Mouse (Mus musculus): ENCODE data around the gene Gapdh.
"Not testable (repeated sequence)": the region's sequence is repeated elsewhere in the genome, so short reads cannot be mapped to it uniquely, and the experiment has no call there.

Gene Gapdh

DNA sequence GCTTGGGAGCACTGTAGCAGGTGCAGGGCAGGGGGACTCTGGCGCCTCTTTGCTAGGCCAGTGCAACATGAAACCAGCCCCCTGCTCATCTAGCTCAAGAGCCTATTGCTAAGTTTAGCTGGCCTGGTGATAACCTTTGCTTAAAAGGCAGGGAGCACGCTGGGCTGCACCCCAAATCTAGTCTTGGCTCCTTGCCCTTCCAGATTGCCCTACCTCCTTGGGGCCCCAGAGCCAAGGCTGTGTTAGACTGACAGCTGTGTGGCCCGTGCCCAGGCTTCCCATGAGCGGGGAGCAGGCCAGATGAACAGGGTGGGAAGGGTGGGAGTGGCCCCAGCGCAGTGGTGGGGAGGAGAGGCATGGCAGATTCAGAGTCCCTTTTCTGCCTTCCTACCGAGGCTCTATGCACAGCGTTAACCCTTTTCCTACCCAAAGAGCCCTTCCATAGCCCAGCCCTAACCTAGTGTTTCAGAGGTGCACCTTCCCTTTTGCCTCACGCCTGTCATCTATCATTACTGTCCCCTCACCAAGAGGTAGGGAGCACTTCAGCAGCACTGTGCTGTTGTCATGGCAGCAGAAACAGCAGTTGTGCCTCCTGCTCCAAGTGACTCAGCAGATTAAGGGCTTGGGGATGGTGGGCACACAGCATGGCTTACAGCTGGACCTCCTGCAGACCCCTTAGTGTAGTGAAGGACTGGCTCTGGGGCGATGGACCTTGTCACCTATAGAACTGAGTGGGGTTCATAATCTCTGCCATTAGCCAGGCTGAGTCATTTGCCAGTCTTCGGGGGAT is 789 bp upstream of the Gapdh start:
- DNase-seq: peak in 1 of 2 experiments; percentile 26

DNA sequence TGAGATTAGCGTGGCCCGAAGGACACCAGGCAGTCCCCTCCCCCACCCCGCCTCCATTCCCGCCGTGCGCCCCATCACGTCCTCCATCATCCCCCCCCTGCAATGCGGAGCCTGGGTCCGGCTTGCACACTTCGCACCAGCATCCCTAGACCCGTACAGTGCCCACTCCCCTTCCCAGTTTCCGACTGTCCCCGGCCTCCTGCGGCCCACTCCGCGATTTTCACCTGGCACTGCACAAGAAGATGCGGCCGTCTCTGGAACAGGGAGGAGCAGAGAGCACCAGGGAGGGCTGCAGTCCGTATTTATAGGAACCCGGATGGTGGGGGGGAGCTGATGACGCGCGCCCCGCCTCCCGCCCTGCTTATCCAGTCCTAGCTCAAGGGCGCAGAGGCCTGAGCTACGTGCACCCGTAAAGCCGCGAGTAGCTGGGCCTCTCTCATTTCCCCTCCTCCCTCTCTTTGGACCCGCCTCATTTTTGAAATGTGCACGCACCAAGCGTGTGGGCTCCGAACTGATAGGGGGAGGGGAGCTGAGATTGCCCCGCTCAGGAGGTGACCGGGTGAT is 857 bp downstream of the Gapdh start:
- peak; percentile 97 to 98 for DNase-seq

DNA sequence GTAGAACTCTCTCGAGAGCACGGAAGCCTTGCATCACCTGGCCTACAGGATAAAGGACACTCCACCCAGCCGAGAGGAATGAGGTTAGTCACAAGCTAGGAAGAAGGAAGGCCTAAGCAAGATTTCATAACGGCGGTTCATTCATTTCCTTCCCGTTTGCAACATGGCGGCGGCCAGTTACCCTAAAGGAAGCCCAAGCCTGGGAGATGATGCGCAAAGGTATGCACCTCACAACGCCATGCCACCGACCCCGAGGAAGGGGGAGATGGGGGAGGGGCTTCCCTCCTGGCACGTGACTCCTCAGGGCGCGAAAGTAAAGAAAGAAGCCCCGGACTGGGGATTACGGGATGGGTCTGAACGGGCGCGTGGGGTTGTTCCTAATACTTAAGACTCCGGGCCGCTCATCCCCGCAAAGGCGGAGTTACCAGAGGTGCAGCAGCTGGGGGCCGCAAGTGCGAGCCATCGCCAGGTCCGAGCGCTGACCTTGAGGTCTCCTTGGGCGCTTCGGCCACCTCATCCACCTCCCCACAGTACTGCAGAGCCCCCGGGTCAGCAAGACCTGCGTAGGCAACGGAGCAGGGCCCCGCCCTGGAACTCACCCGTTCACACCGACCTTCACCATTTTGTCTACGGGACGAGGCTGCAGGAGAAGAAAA is 1.5 kb downstream of the Gapdh start:
- peak; percentile 73 to 74 for DNase-seq

DNA sequence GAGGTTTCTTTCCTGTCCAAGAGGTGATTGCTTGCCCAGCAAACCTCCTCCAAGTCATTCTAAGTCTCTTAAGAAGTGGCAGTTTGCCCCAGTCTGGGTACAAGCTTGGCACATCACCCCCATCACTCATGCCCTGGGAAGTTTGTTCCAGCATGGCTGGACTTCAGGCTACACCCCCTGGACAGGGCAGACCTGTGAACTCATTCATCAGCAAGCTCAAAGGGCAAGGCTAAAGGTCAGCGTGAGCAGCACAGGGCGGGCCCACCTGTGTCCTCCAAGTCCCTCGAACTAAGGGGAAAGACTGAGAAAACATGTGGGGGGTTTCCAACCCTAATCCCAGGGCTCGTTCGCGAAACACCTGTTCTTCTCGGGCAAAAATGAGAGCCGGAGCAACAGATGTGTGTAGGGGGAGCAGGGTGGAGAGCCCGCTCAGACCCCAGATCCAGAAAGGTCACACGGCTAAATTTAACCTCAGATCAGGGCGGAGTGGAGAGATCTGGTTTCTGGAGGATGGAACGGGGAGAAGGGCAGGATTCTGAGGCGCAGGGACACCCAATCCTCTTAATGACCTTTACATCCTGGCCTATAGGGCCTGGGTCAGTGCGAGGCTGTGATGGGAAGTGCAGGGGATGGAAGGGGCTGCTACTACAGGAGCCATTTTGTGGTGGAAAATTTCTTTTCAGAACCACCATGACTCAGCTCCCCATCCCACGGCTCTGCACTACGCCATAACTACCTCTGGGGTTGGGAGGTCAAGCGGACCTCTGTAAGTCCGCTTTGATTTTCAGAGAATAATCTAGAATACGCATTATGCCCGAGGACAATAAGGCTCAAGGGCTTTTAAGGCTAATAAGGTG is 2.2 kb downstream of the Gapdh start:
- DNase-seq: peak in 1 of 2 experiments; percentile 24

DNA sequence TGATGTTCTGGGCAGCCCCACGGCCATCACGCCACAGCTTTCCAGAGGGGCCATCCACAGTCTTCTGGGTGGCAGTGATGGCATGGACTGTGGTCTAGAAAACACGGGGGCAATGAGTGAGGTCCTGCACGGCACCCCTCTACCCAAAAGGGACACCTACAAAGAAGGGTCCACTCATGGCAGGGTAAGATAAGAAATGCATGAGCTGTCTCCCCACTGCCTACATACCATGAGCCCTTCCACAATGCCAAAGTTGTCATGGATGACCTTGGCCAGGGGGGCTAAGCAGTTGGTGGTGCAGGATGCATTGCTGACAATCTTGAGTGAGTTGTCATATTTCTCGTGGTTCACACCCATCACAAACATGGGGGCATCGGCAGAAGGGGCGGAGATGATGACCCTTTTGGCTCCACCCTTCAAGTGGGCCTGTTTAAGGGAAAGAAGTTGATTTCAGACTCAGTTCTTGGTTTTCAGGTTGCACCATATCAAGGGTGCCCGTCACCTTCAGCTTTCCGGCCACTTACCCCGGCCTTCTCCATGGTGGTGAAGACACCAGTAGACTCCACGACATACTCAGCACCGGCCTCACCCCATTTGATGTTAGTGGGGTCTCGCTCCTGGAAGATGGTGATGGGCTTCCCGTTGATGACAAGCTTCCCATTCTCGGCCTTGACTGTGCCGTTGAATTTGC is 3.5 kb downstream of the Gapdh start:
- DNase-seq: not testable (repeated sequence)

DNA sequence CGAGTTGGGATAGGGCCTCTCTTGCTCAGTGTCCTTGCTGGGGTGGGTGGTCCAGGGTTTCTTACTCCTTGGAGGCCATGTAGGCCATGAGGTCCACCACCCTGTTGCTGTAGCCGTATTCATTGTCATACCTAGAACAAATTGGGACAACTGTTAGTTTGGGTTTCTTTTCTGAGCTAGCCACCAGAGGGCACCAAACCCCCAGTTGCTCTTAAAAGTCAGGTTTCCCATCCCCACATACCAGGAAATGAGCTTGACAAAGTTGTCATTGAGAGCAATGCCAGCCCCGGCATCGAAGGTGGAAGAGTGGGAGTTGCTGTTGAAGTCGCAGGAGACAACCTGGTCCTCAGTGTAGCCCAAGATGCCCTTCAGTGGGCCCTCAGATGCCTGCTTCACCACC is 4.3 kb downstream of the Gapdh start:
- DNase-seq: peak; percentile 64 to 85

DNA sequence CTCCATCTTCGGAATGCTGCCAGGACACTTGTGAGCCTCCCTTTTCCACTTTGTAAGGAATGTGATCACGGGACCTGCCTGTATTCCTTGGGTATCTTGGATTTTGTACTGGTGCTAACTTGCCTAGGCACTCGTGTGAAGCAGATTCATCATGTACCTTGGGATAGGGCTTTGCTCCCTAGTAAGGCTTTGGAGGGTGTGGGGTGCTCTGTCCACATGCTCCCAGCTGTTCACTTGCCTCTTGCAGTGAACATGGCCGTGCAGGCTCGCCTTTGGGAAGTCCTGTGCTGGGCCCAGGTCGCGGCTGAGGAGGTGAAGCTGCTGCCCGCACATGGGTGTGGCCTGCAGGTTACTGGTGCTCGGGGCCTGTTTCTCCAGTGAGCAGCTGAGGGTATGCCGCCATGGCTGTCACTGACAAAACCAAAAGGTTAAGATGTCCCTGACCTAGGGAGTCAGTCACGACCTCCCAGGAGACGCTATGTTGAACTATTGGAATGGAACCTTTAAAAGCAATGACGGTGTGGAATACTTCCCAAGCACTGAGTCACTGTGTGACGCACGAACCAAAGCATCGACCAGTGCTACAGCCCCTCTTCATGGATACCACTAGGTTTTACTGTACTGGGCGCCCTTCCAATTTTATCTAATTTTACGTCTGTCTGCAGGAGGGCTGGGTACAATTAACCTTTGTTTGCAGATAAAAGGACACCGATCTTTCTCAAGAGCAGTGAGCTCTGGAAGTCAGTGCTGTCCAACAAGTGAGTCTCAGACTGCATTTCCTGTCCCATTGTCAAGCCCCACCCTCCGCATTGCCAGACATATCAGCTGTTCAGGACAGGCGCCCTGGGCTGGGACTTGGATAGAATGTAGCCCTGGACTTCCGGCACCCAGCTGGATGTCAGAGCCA is 5.2 kb downstream of the Gapdh start:
- peak; percentile 70 to 83 for DNase-seq

DNA sequence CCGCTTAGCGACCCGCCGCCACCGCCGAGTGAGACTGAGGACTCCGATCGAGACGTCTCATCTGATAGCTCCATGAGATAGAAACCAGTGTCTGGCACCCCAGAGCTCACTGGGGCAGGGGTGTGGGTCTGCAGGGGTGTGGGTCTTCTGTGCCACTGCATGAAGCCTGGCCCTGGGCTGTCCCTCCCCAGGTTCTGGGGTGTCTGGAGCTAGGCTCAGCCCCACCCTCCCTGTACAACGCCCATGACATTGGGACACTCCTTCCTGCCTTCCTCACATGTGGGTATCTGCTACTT is 5.8 kb downstream of the Gapdh start:
- no peak for DNase-seq

DNA sequence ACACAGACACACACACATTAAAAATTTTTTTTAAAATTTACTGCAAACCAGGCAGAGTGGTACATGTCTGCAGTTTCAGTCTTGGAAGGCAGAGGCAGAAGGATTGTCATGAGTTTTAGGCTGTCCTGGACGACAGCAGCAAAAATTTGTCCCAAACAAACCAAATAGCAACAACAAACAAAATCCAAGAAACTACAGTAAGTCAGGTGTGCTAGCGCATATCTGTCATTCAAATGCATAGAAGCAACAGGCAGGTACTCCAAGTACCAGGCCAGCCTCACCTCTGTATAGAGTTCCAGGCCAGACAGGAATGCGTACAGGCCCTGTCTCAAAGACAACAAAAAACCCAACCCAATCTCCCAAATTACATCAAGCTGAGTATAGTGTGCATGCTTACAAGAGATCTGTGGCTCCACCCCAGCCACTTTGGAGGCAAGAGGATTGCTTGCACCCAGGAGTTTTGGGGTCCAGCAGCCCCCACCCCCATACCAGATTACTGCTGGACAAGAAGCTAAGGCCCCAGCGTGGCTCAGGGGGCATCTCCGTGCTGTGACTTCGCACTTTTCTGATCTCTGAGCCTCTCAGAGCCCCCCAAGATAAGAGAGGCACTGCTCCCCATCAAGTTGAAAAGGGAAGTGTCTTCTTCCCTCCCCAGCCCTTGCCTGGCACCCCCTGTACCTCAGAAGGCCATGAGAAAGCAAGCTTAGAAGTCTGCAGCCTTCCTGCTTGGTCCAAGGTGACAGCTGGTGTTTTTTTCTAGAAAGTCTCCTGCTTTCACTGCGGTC is 6.3 kb downstream of the Gapdh start:
- no peak for DNase-seq

DNA sequence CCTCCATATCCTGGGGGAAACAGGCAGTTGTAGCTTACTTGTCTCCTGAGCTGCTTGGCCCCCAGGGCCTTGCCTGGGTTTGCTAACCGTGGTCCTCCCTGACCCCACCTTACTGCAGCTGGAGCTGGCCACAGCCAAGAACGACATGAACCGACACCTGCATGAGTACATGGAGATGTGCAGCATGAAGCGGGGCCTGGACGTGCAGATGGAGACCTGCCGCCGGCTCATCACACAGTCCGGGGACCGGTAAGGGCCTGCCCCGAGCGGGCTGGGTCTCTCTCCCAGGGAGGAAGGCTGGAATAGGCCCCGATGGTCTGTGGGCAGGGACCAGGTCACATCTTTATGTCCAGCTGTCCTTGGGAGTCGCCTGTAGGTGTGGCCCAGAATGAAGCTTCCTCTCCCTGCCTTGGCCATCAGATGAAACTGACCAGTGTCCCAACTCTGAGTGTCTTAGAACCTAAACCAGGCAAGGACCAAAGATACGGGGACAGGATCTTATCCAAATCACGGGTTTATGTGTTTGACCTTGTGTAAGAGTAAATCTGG is 7.2 kb downstream of the Gapdh start:
- DNase-seq: no peak

DNA sequence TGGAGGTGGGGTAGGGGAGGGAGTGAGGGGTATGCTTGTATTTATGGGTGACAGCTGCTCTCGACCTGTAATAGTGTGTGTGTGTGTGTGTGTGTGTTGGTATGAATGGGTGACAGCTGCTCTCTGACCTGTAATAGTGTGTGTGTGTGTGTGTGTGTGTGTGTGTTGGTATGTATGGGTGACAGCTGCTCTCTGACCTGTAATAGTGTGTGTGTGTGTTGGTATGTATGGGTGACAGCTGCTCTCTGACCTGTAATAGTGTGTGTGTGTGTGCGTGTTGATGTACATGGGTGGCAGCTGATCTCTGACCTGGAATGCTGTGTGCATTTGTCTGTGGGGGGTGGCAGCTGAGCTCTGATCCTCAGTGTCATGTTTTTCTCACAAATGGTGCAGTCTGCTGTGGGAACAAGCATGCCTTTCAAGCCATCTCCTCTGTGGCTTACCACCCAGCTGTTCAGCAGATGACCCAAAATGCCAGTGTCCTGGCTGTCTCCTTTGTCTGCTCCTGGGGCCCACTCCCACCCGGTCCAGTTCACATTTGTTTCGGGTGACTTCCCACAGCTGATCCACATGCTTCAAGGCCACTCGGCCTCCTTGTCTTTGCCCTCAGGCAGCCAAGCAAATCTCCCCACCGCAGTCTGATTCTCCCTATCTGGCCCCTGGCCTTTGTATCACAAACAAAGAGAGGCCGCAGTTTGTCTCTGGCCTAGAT is 9.2 kb downstream of the Gapdh start:
- DNase-seq: peak in 1 of 2 experiments; percentile 40

DNA sequence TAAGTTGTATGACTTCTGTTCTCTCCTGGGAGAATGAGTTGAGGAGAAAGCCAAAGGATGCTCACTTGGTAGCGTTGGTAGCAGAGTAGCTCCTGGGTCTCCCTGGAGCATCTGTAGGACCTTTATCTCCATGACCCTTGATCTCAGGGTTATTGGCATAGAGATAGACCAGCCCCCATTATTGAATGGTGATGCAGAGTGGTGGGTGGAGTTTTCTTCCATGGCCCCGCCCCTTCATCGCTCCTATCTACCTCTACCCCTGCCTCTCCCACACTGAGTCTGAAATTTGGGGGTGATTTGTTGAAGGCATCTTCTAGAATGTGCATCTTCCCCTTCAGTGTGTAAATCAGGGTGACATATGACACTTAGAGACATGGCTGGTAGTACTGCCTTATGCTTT is 9.8 kb downstream of the Gapdh start:
- DNase-seq: no peak

DNA sequence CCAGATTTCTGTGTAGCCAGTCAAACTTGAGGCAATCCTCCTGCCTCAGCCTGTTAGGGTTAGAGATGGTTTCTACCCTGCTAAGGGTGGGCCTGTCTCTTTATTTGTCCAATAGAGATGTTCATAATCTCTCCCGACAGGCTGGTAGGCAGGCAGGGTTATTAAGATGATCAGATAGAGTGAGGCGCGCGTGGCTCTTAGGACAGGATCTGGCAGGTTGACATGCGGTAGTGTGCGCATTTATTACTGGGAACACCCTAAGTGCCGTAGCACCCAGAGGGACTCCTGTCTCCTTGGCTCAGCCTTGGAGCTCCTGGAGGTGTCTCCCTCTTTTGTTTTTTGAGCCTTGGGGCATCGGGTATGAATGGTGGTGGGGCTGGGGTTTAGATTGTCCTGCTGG is 11.0 kb downstream of the Gapdh start:
- no peak for DNase-seq

DNA sequence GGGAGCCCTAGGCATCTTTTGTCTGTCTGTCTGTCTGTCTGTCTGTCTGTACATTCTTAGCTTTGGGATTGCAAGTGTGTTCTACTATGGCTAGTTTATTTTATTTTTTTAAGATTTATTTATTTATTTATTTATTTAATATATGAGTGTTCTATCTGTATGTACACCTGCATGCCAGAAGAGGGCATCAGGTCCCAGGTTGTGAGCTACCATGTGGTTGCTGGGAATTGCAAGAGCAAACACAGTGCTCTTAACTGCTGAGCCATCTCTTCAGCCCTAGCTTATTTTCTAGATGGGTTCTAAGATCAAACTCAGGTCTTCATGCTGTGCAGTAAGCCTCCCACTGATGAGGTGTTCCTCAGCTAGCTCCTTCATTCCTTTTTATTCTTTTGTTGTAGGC is 11.7 kb downstream of the Gapdh start:
- no peak for DNase-seq

DNA sequence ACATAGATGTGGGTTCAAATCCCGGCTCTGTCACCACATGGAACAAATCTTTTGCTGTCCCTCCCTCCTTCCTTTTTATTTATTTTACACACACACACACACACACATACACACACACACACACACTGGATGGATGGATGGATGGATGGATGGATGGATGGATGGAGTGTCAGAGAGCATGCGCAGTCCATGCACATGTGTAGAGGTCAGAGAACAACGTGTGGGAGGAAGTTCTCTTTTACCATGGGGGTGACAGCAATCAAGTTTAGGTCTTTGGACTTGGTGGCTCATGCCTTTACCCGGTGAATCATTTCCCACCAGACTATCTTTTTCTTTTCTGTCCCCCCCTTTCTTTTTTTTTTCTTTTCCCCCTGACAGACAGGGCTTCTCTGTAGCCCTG is 12.6 kb downstream of the Gapdh start:
- DNase-seq: no peak

DNA sequence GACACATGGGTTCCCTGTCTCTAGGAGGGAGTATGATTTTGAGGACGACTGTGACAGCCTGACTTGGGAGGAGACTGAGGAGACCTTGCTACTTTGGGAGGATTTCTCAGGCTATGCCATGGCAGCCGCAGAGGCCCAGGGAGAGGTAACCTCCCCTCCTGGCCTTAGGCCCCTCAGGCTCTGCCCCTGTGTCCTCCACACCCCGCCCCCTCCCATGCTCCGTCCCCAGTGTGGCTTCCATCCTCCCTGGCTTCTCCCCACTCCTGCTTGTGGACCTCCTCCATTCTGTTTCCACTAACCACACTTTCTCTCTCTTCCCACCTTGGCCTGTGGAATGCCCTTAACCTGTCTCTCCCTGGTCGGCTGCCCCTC is 13.3 kb downstream of the Gapdh start:
- DNase-seq: no peak

DNA sequence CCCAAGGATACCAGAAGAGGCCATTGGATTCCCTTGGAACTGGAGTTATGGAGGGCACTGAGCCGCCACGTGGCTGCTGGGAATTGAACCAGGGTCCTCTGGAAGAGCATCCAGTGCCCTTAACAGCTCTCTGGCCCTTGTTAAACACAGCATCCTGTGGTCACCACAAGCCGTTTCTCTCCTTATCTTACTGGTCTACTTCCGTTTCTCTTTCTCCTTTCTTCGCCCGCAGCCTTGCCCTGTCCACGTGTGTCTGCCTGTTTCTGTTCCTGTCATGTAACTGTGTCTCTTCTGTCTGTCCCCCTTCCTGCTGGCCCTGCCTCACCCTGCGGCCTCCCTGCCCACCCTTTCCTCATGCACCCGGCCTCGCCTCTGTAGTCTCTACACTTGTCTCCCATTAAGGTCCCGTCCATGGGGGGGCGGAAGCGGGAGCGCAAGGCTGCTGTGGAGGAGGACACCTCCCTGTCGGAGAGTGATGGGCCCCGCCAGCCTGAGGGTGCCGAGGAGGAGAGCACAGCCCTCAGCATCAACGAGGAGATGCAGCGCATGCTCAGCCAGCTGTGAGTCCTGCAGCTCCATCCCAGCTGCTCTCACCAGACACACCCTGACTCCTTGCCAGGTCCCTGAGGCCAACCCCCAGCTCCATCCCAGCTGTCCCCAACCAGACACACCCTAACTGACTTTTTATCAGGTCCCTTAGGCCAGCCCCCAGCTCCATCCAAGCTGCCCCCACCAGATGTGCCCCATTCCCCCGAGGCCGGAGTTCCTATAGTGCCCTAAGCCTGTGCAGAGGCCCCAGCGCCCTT is 13.9 kb downstream of the Gapdh start:
- peak; percentile 29 to 56 for DNase-seq

DNA sequence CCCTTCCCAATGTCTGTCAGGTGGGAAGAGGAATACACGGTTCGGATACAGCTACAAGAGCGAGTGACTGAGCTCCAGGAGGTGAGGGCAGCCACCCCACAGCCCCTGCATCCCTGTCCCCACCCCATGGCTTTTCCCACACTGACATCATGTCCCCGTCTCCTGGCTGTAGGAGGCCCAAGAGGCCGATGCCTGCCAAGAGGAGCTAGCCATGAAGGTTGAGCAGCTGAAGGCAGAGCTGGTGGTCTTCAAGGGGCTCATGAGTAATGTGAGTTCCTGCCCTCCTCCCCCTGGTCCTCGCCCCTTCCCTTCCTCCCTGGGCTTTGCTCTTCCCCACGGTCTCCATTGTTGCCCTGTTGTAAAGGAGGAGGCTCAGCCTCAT is 16.7 kb downstream of the Gapdh start:
- DNase-seq: no peak

DNA sequence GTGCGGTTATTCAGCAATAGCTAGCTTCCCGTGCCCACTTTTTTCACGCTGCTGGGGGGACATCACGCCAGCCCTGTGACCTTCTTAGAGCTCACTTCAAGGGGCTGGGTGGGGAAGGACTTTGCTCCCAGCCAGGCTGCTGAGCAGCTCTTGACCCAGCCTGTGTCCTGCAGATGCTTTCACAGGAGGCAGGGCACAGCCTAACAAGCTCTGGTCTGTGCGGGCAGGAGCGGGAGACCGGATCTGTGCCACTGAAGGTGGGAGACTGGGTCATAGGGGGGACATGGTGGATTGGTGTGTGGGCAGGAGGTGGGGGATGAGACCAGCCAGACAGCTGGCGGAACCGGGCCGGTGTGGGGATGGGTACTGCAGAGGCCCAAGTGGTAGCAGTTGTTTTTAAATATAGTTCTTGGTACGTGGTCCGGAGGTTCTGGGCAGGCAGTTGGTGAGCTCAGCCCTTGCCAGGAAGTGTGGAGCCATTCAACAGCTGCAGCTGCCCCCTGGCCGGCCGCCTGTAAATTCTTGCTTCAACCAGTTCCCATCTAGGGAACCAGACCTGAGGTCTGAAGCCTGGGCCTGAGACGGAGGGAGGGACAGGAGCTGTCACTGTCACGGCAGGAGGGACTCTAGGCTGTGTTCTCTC is 17.2 kb downstream of the Gapdh start:
- DNase-seq: peak; percentile 34 to 71

Measured in lung, postnatal 4 days (tissue).